Mouse (Mus musculus) natural killer cell, adult 2 months (primary cell): ENCODE results near the gene Olfr58.
"Not testable (repeated sequence)": the region's sequence is repeated elsewhere in the genome, so short reads cannot be mapped to it uniquely, and the experiment has no call there.

Experiments used
- DNase-seq, 2 experiments: peaks; one replicate each; pipeline ENCODE4 v3.0.0; 2022; ENCODE audit warnings: low spot score in 2 of 2

The Olfr58 gene

DNA sequence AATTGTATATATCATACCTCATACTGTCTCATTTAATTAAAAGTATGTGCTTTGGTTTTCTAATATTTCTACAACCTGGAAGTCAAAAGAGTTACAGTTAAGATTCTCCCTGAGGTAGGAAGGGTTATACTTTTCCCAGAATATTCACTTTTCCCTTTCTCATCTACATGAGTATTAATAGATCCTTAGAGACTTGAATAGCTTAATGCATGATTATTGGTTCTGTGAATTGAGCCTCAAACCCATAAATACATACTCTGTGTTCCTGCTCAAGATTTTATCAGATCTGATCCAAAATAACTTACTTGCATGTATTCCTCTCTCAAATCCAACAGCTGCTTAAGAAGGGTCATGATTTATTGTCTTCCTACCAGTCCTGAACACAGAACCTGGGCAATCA, at the start of gene Olfr58:
Gene Olfr58 (plus strand): TSS at position 301 of the 400 bp plus-strand sequence.
- DNase-seq = no peak

DNA sequence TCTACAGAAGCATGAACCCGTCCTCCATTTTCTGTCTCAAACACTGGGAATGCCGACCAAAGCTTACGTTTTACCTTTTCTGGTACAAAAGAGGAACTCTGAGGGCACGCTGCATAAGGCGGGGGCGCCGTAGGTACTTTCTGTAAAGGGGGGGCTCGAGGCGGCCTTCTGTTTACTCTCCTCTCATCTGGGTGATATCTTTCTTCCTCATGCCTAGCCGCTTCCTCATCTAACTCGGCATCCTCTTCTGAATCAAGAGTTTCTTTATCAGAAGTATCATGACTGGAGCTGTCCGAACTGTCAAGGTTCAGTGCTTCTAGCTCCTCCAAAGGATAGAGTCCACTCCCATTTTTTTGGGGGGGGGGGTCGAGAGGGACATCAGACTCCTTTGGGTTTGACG, 10.9 kb upstream of the Olfr58 start:
- DNase-seq = no peak

DNA sequence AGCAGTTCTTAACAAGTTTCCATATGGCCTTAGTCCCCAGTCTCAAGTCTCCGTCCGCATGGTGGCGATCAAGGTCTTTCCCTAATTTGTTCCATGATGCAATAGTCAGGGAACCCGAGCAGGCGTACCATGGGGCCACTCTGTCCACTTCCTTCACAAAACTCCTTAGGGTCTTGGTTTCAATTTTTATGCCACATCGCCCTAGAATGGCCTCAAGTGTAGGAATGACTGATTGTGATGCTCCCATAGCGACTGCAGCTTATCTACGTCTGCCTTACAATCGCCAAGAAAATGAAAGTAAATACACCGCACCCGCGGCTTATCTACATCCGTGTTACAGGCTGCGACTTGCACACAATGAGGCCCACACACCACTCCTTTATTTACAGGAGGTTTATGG, 10.4 kb upstream of the Olfr58 start:
- no peak for DNase-seq

DNA sequence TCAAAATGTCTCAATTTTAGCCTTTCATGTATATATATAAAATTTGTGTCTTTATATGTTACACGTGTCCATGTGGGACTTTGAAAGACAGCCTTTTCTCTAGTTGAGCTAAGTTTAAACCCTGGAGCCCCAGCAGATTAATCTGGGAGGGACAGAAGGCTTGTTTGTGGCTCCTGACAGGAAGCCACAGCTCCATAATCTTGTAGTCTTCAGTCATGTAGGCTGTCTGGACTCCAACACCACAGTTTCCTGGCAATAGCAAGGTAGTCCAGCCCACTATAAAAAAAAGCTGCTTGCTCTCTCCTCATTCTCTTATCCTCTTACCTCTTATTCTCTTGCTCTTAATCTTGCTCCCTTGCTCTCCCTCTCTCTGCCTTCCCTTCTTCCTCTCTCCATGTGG, 22.9 kb downstream of the Olfr58 start:
- no peak for DNase-seq

DNA sequence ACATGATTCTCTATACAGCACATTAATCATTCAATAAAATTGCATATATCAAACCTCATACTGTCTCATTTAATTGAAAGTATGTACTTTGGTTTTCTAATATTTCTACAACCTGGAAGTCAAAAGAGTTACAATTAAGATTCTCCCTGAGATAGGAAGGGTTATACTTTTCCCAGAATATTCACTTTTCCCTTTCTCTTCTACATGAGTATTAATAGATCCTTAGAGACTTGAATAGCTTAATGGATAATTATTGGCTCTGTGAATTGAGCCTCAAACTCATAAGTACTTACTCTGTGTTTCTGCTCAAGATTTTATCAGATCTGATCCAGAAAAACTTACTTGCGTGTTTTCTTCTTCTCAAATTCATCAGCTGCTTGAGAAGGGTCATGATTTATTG, 24.5 kb downstream of the Olfr58 start, which contains the start of gene Olfr859:
Gene Olfr859 (plus strand): TSS at position 301 of the 400 bp plus-strand sequence.
- not testable (repeated sequence) for DNase-seq
